Mouse (Mus musculus) c-Kit-positive CD71-negative TER-119-negative erythroid progenitor cells, embryonic 14.5 days (primary cell): Measurements from ENCODE around the gene Kcna2.

Source experiments
- DNase-seq: peaks from one replicate; pipeline ENCODE4 v3.0.0-alpha.2; 2013; ENCODE audit warnings: low read depth

Gene Kcna2

DNA sequence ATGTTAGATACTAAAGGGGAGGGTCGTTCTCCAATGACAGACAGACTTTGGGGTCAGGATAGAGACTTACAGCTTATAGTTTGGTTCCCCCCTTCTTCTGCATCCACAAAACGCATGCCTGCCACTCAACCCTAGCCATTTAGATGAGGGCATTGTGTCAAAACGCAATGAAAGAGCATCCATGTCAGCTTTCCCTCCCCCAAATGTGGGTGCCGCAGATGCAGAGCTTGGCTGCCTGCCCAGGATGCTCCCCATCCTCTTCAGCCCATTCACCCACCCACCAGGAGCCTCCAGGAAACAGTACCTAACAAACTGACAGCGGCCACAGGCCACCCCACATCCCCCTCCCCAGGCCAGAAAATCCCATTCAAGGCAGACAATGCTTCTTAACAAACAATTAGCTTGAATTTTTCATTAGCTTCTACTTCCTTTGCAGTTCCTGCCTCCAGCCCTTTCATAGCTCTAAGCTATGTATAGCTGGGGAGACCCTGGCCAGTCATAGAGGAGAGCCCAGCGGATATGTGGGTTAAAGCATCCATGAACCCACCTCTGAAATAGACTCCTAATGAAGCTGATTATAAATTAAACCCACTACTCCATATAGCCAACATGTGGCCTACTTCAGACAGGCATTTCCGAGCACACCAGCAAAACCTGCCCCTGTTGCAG lies 50.1 kb downstream of the Kcna2 start:
- no peak for DNase-seq

DNA sequence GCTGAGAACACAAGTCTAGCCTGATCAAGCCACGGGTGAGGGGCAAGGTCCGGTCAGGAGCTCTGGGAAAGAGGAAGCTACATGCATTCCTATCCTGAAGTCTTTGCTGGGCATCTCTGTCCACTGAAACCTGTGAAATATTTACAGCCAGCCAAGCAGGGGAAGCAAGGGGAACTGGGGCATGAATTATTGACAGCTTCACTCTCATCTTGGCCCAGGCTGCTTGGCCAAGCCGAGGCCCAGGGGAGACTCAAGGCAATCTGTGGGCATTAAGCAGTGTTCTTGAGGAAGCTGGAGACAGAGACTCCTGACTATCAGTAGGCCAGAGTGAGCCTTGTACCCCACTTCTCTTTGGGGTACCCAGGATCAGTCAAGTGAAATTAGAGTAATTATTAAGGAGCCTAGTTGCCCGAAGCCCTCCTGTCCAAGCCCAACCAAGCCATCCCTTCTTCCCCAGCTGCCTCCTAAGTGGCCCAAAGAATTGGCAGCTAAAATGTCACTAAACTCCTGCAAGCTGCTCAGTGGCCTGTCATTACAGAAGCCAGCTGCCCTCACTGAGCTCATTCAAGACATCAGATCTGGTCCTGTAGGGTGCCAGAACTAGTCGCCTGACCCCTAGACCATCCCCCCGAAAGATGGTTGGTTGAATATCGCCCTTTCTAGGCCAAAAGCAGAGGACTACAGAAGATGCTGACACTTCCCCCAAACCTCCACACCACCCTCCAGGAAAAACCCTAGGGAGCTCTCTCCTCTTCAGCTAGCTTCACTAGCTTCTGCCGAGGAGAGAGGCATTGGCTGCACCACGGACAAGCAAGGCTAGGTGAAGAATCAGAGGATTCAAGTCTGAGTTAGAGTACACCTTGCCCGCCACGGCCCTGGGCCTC lies 53.1 kb downstream of the Kcna2 start:
- no peak for DNase-seq

DNA sequence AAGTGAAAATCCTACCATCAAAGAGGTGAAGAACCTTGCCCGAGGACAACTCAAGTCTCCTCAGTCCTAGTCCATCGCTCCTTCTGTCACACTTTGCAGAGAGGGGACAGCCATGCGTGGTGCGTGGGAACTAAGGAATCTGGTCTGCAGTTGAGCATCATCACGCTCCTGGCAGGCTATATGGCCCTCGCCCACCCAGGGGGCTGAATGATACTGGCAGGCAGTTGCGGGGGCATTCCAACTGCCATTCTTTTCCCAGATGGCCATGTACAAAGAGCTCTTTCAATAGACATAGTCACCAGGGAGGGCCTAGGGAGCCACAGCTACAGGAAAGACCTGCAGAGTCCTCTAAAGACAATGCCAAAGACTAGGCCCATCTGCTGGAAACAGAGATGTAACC lies 57.9 kb downstream of the Kcna2 start:
- DNase-seq: no peak

DNA sequence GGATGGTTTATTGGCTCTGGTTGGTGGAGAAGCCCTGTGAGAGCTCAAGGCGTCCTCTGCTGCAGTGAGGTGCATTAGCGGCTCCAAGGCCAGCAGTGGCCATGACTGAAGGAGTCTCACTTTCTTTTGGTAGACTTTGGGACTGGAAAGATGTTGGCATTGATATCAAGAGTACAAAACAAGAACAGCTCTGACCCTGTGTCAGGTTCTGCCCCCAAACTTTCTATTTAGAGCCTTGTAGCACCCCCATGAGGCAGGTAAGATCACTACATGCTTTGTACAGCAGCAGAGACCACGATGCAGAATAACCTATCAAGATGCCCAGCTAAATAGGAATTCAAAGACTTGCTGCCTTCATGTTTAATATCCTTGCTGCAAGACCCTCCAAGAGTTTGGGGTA lies 58.5 kb downstream of the Kcna2 start:
- DNase-seq: no peak

DNA sequence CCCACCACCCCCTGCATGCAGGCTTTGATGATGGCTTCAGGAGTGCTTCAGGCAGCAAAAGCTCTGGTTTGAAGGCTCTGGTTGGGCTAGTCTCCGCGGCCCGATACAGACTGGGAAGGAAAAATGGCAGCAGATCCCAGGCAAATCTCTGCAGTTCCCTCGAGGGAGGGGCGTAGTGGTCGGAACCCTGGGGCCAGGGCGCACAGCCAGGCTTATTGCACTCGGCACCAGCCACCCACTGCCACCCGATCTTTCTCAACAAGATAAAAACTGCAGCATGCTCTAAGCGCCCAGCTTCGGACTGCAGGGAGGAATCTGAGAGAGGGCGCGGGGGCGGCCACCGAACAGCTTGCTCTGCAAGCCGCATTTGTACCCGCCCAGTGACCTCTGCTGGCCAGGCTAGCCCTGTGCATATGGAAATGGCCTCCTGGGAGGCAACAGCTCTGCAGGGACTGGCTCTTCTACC lies 58.9 kb downstream of the Kcna2 start:
- DNase-seq: no peak

DNA sequence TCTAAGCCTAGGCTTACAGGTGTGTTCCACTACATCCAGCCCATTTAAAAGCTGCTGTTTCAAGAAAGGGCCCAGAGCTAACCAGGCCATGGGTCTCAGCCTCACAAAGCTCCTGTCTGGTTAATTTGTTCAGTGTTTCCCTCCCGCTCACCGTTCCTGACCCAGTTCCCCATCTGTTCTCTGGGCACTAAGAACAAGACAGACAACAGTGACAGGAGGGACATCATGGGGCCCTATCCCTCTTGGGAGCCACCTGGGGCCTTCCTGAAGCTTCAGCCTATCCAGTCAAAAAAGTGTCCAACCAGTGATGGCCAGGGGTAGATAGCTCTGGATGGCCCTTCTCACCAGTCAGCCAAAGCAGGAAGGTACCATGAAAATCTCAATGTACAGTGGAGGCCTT lies 61.8 kb downstream of the Kcna2 start:
- no peak for DNase-seq
